Mouse (Mus musculus) heart, embryonic 13.5 days (tissue): ENCODE measurements around the gene Col4a4. TPM values are rescaled to one million over a fixed set of nuclear protein-coding genes. Genes with fewer than 3 reads are reported as not detected.

Experiments used
- ATAC-seq: fragments of 200-750 bp; cut with Nextera tagmentation; 2 replicates; pipeline ENCODE4 v1.8.0; 2017; ENCODE audit warnings: moderate TSS enrichment; ENCODE audit not compliant: insufficient number of reproducible peaks, low FRiP score, low TSS enrichment; ENCODE audit errors: extremely low read depth
- H3K27ac ChIP-seq: fragments of 300-500 bp; sonication (generic); replicated peaks from 2 replicates; pipeline ENCODE4 v1.5.1; 2015; ENCODE audit warnings: moderate library complexity, mild to moderate bottlenecking, inconsistent platforms
- H3K27me3 ChIP-seq: fragments of 300-500 bp; sonication (generic); replicated peaks from 2 replicates; pipeline ENCODE4 v1.6.1; 2015; ENCODE audit warnings: mild to moderate bottlenecking, inconsistent platforms
- H3K36me3 ChIP-seq: fragments of 300-500 bp; sonication (generic); 2 replicates; pipeline ENCODE4 v1.6.1; 2015; ENCODE audit warnings: mild to moderate bottlenecking, inconsistent platforms
- H3K4me1 ChIP-seq: fragments of 300-500 bp; sonication (generic); 2 replicates; pipeline ENCODE4 v1.6.1; 2015; ENCODE audit warnings: inconsistent platforms
- H3K4me2 ChIP-seq: fragments of 300-500 bp; sonication (generic); 2 replicates; pipeline ENCODE4 v1.6.1; 2015; ENCODE audit warnings: inconsistent platforms, mild to moderate bottlenecking, moderate library complexity
- H3K4me3 ChIP-seq: fragments of 300-500 bp; sonication (generic); 2 replicates; pipeline ENCODE4 v1.5.1; 2015; ENCODE audit warnings: moderate library complexity, mild to moderate bottlenecking, inconsistent platforms
- H3K9ac ChIP-seq: fragments of 300-500 bp; sonication (generic); 2 replicates; pipeline ENCODE4 v1.6.1; 2015; ENCODE audit warnings: inconsistent platforms, mild to moderate bottlenecking, moderate library complexity
- H3K9me3 ChIP-seq: fragments of 300-500 bp; sonication (generic); 2 replicates; pipeline ENCODE4 v1.6.1; 2016; ENCODE audit warnings: inconsistent platforms
- WGBS: fragments of 180-500 bp; shearing (Covaris S2); methylation state at CpG from one replicate; pipeline ENCODE4 v1.1.7; 2015; ENCODE audit warnings: mixed read lengths; 5-methylcytosine and 5-hydroxymethylcytosine counted together
- polyA plus RNA-seq: library from polyadenylated mRNA; unstranded; fragments of >200 nt; fragmentation: Nextera tagmentation; extraction: Ambion mirVana; gene quantifications from 2 replicates; pipeline ENCODE4 v1.2.1, GENCODE M21; 2015

Gene Col4a4
- polyA plus RNA-seq, 1 experiment from 2014 or later, result 0.55 TPM

DNA sequence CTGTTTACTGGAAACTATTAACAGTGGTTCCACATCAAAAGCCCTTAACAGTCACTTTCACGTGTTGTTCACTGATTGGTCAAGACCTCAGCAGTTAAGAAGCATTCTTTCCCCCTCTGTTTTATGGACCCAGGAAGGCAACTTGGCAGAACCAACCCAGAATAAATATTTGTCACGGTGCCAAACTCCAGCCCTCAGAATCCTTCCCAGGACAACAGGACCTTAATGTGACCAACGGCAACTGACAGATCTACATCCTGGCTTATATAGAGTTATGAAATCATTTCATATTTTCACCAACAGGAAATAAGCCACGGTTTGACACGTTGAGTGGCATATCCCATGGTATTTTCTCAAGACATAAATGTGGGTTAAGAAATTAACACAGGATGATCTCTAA lies 46.6 kb downstream of the Col4a4 start:
- Histone ChIP-seq H3K4me1 (no peaks in the 10 kb centered on the region), H3K4me3 (no peak overlapping the region), H3K36me3 (no peaks in the 10 kb centered on the region), H3K9me3 (no peaks in the 10 kb centered on the region), H3K27ac (no peak overlapping the region), H3K9ac (no peak overlapping the region), H3K27me3 (no peaks in the 10 kb centered on the region), H3K4me2 (no peak overlapping the region)
- WGBS, result 67% methylated on average over 5 of the region's 5 CpGs
- ATAC-seq, result no peak

DNA sequence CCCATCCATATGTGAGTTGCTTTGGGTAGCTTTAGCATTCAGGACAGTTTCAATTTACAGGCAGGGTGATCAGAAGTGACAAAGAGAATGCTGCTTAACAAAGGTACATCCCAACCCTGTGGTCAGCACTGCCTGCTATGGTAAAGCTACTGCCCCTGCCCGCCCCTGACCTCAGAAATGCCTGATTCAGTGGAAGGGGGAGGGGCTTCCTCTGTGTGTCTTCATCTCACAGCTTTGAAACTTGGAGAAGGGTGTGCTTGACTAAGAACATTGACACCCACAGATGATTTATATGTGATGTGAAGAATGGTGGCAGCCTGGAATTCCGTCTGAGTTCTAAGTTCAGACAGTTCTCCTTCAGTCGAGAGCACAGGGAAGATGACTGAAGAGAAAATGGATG lies 48.8 kb downstream of the Col4a4 start:
- no peaks in the 10 kb centered on the region for H3K36me3 ChIP-seq
- no peak overlapping the region for H3K4me3 ChIP-seq
- 54% methylated on average over 3 of the region's 3 CpGs for WGBS
- H3K9me3 ChIP-seq, result no peaks in the 10 kb centered on the region
- H3K4me1 ChIP-seq, result no peaks in the 10 kb centered on the region
- H3K9ac ChIP-seq, result no peak overlapping the region
- H3K27me3 ChIP-seq, result no peaks in the 10 kb centered on the region
- no peak overlapping the region for H3K27ac ChIP-seq
- ATAC-seq, result no peak
- H3K4me2 ChIP-seq, result no peak overlapping the region

- Histone ChIP-seq H3K4me3 (no peak overlapping the region), H3K36me3 (no peaks in the 10 kb centered on the region), H3K9me3 (no peaks in the 10 kb centered on the region), H3K4me2 (no peak overlapping the region), H3K27me3 (no peaks in the 10 kb centered on the region), H3K27ac (no peak overlapping the region), H3K9ac (no peak overlapping the region), H3K4me1 (no peaks in the 10 kb centered on the region)
- 68% methylated on average over 6 of the region's 6 CpGs for WGBS
- ATAC-seq, result no peak
These were observed 50.0 kb downstream of the Col4a4 start for GRCm38 (mm10) chr1:82536515-82537174.

DNA sequence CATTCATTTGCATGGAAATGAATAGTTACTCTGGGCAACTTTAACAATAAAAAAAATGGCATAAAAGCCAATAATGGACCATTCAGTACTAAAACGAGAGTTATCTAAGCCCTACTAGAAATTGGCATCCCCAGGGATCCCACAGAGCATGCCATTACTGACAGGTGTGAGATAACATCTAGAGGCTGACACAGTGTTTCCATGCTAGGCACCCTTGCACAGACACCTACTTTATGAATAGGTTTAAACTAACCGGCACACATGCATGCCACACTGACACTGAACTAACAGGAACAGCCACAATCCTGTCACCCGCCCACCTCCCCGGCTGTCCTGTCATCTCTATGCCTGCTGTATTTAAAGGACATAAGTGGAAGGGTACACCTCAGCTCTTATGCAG lies 58.7 kb downstream of the Col4a4 start:
- no peaks in the 10 kb centered on the region for H3K9me3 ChIP-seq
- no peak overlapping the region for H3K4me3 ChIP-seq
- no peak overlapping the region for H3K27ac ChIP-seq
- H3K9ac ChIP-seq, result no peak overlapping the region
- no peaks in the 10 kb centered on the region for H3K27me3 ChIP-seq
- 0 out of 2 replicates have a peak, but pooled peaks cover 2% of the 10 kb centered on the region for H3K4me1 ChIP-seq
- H3K36me3 ChIP-seq, result no peaks in the 10 kb centered on the region
- no peak overlapping the region for H3K4me2 ChIP-seq
- ATAC-seq, result no peak
- WGBS, result 53% methylated on average over 4 of the region's 4 CpGs

DNA sequence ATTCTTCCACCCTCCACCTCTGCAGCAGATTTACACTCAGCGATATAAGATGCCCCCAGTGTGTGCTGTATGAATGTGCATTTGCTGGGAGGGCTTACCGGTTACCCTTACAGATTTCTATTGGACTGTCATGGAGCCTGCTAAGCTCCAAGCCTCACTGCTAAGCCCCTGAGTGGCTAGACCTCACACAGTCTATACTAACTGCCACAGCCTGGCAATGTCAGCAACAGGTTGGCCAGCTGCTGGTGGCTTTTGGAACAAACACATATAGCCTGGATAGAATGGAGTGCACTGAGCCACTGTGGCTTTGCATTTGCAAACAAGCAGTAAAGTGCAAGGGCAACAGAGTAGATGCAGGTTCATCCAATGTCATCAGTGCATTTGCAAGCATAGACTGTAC lies 94.7 kb downstream of the Col4a4 start:
- Histone ChIP-seq H3K27me3 (no peaks in the 10 kb centered on the region), H3K4me3 (no peak overlapping the region)

GRCm38 (mm10) chr1:82486371-82486770 lies 100.3 kb downstream of the Col4a4 start:
- no peak overlapping the region for H3K4me2 ChIP-seq
- no peak for ATAC-seq
- H3K4me1 ChIP-seq, result no peaks in the 10 kb centered on the region
- H3K9ac ChIP-seq, result no peak overlapping the region
- H3K9me3 ChIP-seq, result no peaks in the 10 kb centered on the region
- H3K27ac ChIP-seq, result no peak overlapping the region
- no peaks in the 10 kb centered on the region for H3K27me3 ChIP-seq
- WGBS, result 71% methylated on average over 4 of the region's 4 CpGs
- no peak overlapping the region for H3K4me3 ChIP-seq
- H3K36me3 ChIP-seq, result no peaks in the 10 kb centered on the region

More for the DNA sequence above, 94.7 kb downstream of the Col4a4 start:
- ATAC-seq, result no peak
- Histone ChIP-seq H3K36me3 (no peaks in the 10 kb centered on the region), H3K4me2 (no peak overlapping the region), H3K9ac (no peak overlapping the region), H3K9me3 (no peaks in the 10 kb centered on the region), H3K27ac (no peak overlapping the region), H3K4me1 (no peaks in the 10 kb centered on the region)
- 80% methylated on average over 2 of the region's 2 CpGs for WGBS

DNA sequence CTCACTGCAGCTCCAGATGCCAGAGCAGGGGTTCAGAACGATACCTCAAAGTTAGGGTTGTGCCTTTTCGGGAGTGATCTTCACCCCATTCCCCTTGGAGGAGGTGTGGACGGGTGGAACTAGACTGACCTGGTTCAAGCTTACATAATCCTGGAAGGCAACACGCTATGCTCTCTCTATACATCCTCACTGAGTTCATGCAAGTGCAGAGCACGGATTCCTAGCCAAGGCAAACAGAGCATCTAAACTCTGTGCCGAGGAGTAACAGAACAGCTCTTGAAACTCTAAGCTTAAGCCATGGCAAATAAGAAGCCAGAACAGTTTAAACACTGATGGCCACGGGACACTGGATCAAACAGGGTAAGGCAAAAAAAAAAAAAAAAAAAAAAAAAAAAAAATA lies 104.3 kb downstream of the Col4a4 start:
- Histone ChIP-seq H3K36me3 (no peaks in the 10 kb centered on the region), H3K27me3 (no peaks in the 10 kb centered on the region), H3K4me1 (no peaks in the 10 kb centered on the region), H3K4me2 (no peak overlapping the region), H3K4me3 (no peak overlapping the region), H3K27ac (no peak overlapping the region), H3K9ac (no peak overlapping the region), H3K9me3 (no peaks in the 10 kb centered on the region)
- WGBS, result 72% methylated on average over 7 of the region's 7 CpGs
- no peak for ATAC-seq

GRCm38 (mm10) chr1:82479696-82480487 lies 106.8 kb downstream of the Col4a4 start:
- no peak overlapping the region for H3K4me2 ChIP-seq
- H3K4me1 ChIP-seq, result peaks cover 4% of the 10 kb centered on the region; the same call in 1 of the 2 replicates
- no peaks in the 10 kb centered on the region for H3K27me3 ChIP-seq
- H3K9ac ChIP-seq, result no peak overlapping the region
- H3K27ac ChIP-seq, result no peak overlapping the region
- no peaks in the 10 kb centered on the region for H3K36me3 ChIP-seq
- H3K4me3 ChIP-seq, result no peak overlapping the region
- H3K9me3 ChIP-seq, result no peaks in the 10 kb centered on the region
- ATAC-seq, result no peak
- 67% methylated on average over 12 of the region's 12 CpGs for WGBS

DNA sequence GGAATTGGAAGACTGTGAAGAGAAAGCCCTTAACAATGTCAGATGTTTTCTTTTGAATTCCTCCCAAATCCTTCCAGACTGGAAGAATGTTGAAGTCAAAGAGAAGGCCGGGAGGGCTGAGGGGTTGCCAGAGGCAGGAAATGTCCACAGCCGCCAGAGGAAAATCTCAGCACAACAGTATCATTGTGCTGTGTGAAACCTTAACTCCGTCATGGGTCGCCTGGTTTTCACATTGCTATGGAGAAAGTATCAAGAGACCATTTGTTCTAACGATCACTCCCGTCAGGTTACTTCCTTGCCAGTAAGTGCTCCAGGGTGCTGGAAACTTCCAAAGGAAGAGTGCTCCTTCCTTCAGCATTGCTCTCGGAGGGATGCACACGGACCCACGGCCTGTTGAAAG lies 109.9 kb downstream of the Col4a4 start:
- peak overlapping the region; percentile 42; the same call in 1 of the 2 replicates for H3K4me2 ChIP-seq
- no peaks in the 10 kb centered on the region for H3K27me3 ChIP-seq
- peak overlapping the region; percentile 73 for H3K27ac ChIP-seq
- 38% methylated on average over 9 of the region's 9 CpGs for WGBS
- no peaks in the 10 kb centered on the region for H3K9me3 ChIP-seq
- peaks cover 12% of the 10 kb centered on the region for H3K4me1 ChIP-seq
- ATAC-seq, result no peak
- H3K4me3 ChIP-seq, result no peak overlapping the region
- no peaks in the 10 kb centered on the region for H3K36me3 ChIP-seq
- no peak overlapping the region for H3K9ac ChIP-seq

DNA sequence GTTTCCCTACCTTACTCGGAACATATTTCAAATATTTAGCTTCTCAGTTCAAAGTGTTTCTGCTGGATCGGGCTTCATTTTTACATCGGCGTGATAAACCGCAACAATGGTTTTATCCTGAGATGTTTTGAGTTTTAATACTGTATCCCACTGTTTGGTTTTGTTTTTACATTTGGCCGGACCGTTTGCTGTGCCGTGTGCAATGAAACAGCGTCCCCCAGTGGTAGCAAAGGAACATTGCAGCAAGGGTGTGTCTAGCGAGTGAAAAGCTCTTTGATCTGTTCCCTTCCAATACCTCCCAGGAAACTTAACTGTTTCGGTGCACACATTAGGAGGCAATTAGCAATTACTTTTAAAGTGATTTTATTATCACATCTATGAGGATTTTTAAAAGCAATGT lies 110.4 kb downstream of the Col4a4 start:
- H3K27me3 ChIP-seq, result no peaks in the 10 kb centered on the region
- H3K36me3 ChIP-seq, result no peaks in the 10 kb centered on the region
- H3K9ac ChIP-seq, result no peak overlapping the region
- no peaks in the 10 kb centered on the region for H3K9me3 ChIP-seq
- H3K27ac ChIP-seq, result no peak overlapping the region
- H3K4me3 ChIP-seq, result no peak overlapping the region
- no peak for ATAC-seq
- H3K4me1 ChIP-seq, result peaks cover 12% of the 10 kb centered on the region
- 49% methylated on average over 11 of the region's 11 CpGs for WGBS
- peak overlapping the region; percentile 42; the same call in 1 of the 2 replicates for H3K4me2 ChIP-seq

- Histone ChIP-seq H3K9me3 (no peaks in the 10 kb centered on the region), H3K27ac (no peak overlapping the region), H3K4me3 (no peak overlapping the region), H3K9ac (no peak overlapping the region), H3K4me2 (no peak overlapping the region), H3K4me1 (peaks cover 12% of the 10 kb centered on the region), H3K36me3 (no peaks in the 10 kb centered on the region), H3K27me3 (no peaks in the 10 kb centered on the region)
- WGBS, result 78% methylated on average over 4 of the region's 4 CpGs
- ATAC-seq, result no peak
These were observed 110.8 kb downstream of the Col4a4 start for GRCm38 (mm10) chr1:82475821-82476220.

GRCm38 (mm10) chr1:82475254-82475653 lies 111.4 kb downstream of the Col4a4 start:
- no peak overlapping the region for H3K4me3 ChIP-seq
- H3K27me3 ChIP-seq, result no peaks in the 10 kb centered on the region
- no peak overlapping the region for H3K27ac ChIP-seq
- peaks cover 12% of the 10 kb centered on the region for H3K4me1 ChIP-seq
- WGBS, result 77% methylated on average over 5 of the region's 5 CpGs
- no peak overlapping the region for H3K9ac ChIP-seq
- no peak for ATAC-seq
- H3K36me3 ChIP-seq, result no peaks in the 10 kb centered on the region
- no peaks in the 10 kb centered on the region for H3K9me3 ChIP-seq
- H3K4me2 ChIP-seq, result no peak overlapping the region
